Mouse (Mus musculus) embryonic facial prominence, embryonic 11.5 days (tissue): ENCODE results near the gene Arhgap11a. TPM values are rescaled to one million over a fixed set of nuclear protein-coding genes. Genes with fewer than 3 reads are reported as not detected.

ENCODE experiments used
- ATAC-seq: fragments of 200-750 bp; cut with Nextera tagmentation; replicated peaks from 2 replicates; pipeline ENCODE4 v1.8.0; 2017; ENCODE audit warnings: low read depth; ENCODE audit not compliant: insufficient number of reproducible peaks, low FRiP score, low TSS enrichment
- DNase-seq: peaks from one replicate; pipeline ENCODE4 v3.0.0-alpha.2; 2015; ENCODE audit warnings: low spot score
- H3K27ac ChIP-seq: fragments of 300-500 bp; sonication (generic); replicated peaks from 2 replicates; pipeline ENCODE4 v1.5.1; 2014; ENCODE audit warnings: mild to moderate bottlenecking, low read depth, low read length, control low read depth
- H3K27me3 ChIP-seq: fragments of 300-500 bp; sonication (generic); 2 replicates; pipeline ENCODE4 v1.6.1; 2014; ENCODE audit warnings: mild to moderate bottlenecking, low read length, moderate library complexity, mixed read lengths; ENCODE audit not compliant: control insufficient read depth, insufficient read depth
- H3K36me3 ChIP-seq: fragments of 300-500 bp; sonication (generic); replicated peaks from 2 replicates; pipeline ENCODE4 v1.6.1; 2014; ENCODE audit warnings: low read depth, mild to moderate bottlenecking, low read length, moderate library complexity, mixed read lengths; ENCODE audit not compliant: control insufficient read depth, insufficient read depth
- H3K4me1 ChIP-seq: fragments of 300-500 bp; sonication (generic); 2 replicates; pipeline ENCODE4 v1.6.1; 2014; ENCODE audit warnings: low read length, mixed read lengths; ENCODE audit not compliant: control insufficient read depth, insufficient read depth
- H3K4me2 ChIP-seq: fragments of 300-500 bp; sonication (generic); 2 replicates; pipeline ENCODE4 v1.6.1; 2014; ENCODE audit warnings: low read depth, mild to moderate bottlenecking, control low read depth, low read length, moderate library complexity
- H3K4me3 ChIP-seq: fragments of 300-500 bp; sonication (generic); 2 replicates; pipeline ENCODE4 v1.5.1; 2014; ENCODE audit warnings: low read depth, low read length, control low read depth
- H3K9ac ChIP-seq: fragments of 300-500 bp; sonication (generic); replicated peaks from 2 replicates; pipeline ENCODE4 v1.6.1; 2014; ENCODE audit warnings: mild to moderate bottlenecking, control low read depth, low read length
- H3K9me3 ChIP-seq: fragments of 300-500 bp; sonication (generic); replicated peaks from 2 replicates; pipeline ENCODE4 v1.6.1; 2016; ENCODE audit warnings: mild to moderate bottlenecking, low read length, inconsistent platforms, mixed read lengths; ENCODE audit not compliant: control insufficient read depth
- WGBS: fragments of 180-500 bp; shearing (Covaris S2); extraction: QIAGEN DNeasy Blood & Tissue Kit; methylation state at CpG from one replicate; pipeline ENCODE4 v1.1.7; 2014; 5-methylcytosine and 5-hydroxymethylcytosine counted together
- polyA plus RNA-seq: library from polyadenylated mRNA; unstranded; fragments of >200 nt; fragmentation: Nextera tagmentation; extraction: Ambion mirVana; gene quantifications from 2 replicates; pipeline ENCODE4 v1.2.1, GENCODE M21; 2014

Gene Arhgap11a
- polyA plus RNA-seq, 1 experiment from 2014 or later: 7.9 TPM

DNA sequence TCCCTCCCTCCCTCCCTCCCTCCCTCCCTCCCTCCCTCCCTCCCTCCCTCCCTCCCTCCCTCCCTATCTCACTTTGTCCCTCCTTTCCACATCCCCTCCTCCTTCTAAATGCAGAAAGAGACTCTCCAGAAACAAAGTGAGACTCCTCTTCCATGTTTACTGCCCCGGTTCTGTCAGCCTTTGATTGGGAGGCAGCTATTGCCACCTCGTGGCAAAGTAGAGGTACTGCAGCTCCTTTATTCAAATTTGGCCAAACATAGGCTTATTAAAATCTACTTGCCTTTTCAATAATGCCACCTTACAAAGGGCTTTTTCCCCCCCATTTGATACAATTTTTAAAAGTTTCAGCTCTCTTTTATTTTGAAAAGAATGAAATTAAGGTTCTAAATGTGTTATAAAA, 24.6 kb downstream of the Arhgap11a start:
- ATAC-seq: no peak
- Histone ChIP-seq H3K9me3 (no peaks in the 10 kb centered on the region), H3K36me3 (no peaks in the 10 kb centered on the region), H3K27me3 (no peaks in the 10 kb centered on the region), H3K9ac (no peak overlapping the region), H3K4me3 (no peak overlapping the region), H3K4me1 (no peaks in the 10 kb centered on the region; the same call in 1 of the 2 replicates), H3K4me2 (no peak overlapping the region), H3K27ac (no peak overlapping the region)
- 2% methylated on average over 2 of the region's 2 CpGs for WGBS
- peak; percentile 77 for DNase-seq

DNA sequence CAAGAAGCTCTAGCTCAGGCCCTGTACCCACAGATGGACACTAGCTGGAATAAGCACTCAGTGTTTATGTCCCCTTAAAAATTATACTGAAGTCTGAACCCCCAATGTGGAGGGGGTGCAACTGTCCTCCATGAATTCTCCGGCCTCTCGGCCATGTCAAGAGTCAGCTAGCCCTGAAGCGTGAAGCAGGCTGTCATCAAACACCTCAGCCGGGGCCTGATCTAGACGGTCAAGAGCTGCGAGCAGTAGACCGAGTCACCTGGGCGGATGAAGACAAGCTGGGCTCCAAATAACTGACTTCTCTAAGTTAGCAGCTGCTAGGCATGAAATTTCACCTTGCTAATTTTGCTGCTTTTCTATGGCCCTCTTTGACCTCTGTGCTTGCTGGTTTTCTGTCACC, 26.1 kb downstream of the Arhgap11a start:
- Histone ChIP-seq H3K36me3 (no peaks in the 10 kb centered on the region), H3K27ac (no peak overlapping the region), H3K4me3 (no peak overlapping the region), H3K27me3 (no peaks in the 10 kb centered on the region), H3K4me1 (no peaks in the 10 kb centered on the region), H3K9ac (no peak overlapping the region), H3K4me2 (no peak overlapping the region), H3K9me3 (no peaks in the 10 kb centered on the region)
- ATAC-seq (no peak), DNase-seq (no peak)
- WGBS: 88% methylated on average over 8 of the region's 8 CpGs

DNA sequence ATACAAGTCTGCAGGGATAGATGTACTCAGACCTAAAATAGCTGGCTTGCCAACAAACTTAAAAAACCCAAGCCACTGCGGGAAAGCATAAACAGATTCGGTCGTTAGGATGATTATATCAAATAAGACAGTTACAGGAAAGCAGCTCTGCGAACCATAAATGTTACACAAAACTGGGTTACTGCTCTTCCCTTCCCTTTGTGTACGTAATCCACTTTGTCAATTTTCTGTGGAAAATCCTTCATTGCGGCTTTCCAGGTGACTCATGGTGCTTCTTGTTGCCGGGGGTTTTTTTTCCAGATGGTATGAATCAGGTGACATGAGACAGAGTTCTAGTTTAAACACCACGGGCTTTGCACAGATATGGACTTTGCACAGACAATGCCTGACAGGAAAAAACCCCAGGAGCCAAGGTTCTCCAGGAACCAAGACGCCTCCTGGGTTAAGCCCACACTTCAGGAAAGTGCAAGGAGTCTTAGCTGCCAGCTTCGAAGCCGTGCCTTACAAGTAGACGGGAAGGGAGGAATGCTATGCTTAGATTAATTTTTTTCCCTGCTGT, 27.2 kb downstream of the Arhgap11a start:
- ATAC-seq: no peak

DNA sequence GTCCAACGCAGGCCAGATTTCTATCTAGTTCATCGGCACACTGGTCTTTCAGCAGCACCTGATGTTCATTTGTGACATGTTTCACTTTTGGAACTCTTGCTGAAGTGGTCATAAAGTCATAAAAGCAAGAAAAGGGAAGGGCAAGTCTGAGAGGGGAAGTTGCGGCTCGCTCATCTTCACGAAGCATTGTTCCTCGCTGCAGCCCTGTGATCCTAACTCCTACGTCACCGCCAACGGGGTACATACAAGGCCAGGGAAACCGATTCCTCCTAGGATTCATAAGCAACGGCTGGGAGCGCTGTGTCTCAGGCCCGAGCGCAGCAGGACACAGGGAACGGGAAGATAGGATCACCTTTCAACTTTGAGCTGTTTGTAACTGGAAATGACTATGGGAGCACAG, 28.3 kb downstream of the Arhgap11a start:
- WGBS: 93% methylated on average over 15 of the region's 15 CpGs
- no peak overlapping the region for H3K27ac ChIP-seq
- no peak overlapping the region for H3K4me3 ChIP-seq
- no peaks in the 10 kb centered on the region for H3K9me3 ChIP-seq
- H3K9ac ChIP-seq: no peak overlapping the region
- no peaks in the 10 kb centered on the region for H3K36me3 ChIP-seq
- ATAC-seq: no peak
- H3K27me3 ChIP-seq: no peaks in the 10 kb centered on the region
- no peaks in the 10 kb centered on the region for H3K4me1 ChIP-seq
- DNase-seq: no peak
- H3K4me2 ChIP-seq: no peak overlapping the region

More for the DNA sequence above, 27.2 kb downstream of the Arhgap11a start:
- WGBS: 70% methylated on average over 12 of the region's 12 CpGs
- Histone ChIP-seq H3K4me2 (no peak overlapping the region), H3K27ac (no peak overlapping the region), H3K27me3 (no peaks in the 10 kb centered on the region), H3K36me3 (no peaks in the 10 kb centered on the region), H3K4me3 (no peak overlapping the region), H3K9ac (no peak overlapping the region), H3K9me3 (no peaks in the 10 kb centered on the region), H3K4me1 (no peaks in the 10 kb centered on the region)
- peak; percentile 13 for DNase-seq

DNA sequence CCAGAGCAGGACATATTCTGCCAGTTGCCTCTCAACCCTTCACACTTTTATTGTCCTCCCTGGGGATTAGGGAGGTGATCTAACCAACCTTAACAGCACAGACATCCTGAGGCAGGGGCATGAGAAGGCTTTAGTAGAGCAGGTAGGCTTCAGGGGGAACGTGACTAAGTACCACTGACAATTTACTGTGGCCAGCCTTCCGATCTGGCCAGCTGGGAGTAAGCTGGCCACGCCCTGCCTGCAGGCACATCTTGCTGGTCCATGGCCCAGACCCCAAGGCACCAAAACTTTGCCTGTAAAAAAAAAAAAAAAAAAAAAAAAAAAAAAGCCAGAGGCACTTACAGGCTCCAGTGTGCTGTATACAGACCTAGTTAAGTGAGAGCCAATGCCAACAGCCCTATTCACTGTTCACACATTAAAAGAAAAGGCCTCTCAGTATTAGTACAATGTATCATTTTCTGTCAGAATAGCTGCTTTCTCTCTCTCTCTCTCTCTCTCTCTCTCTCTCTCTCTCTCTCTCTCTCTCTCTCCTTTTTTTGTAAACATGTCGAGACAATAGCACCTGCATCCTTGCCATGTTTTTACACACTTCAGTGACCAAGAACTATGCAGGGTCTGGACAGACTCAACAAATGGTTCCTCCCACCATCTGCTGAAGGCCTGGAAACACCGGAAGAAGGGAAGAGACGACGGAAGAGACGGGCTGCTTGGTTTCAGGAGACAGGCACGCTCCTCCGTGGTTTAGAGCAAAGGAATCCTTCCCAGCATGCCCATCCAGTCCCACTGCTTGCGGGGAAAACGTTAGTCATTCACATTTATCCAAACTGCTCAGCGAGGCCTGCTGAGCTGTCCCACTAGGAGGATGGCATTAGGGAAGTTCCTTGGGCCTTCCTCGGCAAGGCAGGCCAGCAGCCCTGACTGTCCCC, 30.5 kb downstream of the Arhgap11a start:
- no peak overlapping the region for H3K4me3 ChIP-seq
- H3K27ac ChIP-seq: no peak overlapping the region
- H3K36me3 ChIP-seq: no peaks in the 10 kb centered on the region
- ATAC-seq: no peak
- no peaks in the 10 kb centered on the region for H3K9me3 ChIP-seq
- WGBS: 67% methylated on average over 14 of the region's 14 CpGs
- H3K4me2 ChIP-seq: no peak overlapping the region
- H3K4me1 ChIP-seq: no peaks in the 10 kb centered on the region
- no peak overlapping the region for H3K9ac ChIP-seq
- H3K27me3 ChIP-seq: no peaks in the 10 kb centered on the region
- DNase-seq: no peak

DNA sequence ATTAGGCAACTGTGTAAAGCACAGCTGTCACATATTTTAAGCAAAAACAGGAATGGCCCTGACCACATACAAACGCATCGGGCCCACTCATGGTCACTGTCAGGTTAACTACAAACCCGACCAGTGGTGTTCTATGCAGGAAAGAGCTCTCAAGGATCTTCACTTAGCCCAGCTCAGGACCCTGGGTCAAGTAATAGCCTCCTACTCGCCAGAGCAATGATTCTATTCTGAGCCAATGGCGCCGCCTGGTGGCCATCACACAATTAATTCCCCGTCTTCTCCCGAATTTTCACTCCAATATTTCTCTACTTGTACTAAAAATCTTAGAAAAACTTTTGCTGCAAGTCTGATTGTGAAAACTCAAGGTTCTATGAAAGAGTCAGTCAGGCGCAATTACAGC, 40.8 kb downstream of the Arhgap11a start:
- H3K27ac ChIP-seq: no peak overlapping the region
- H3K27me3 ChIP-seq: no peaks in the 10 kb centered on the region
- no peak overlapping the region for H3K4me3 ChIP-seq
- H3K9ac ChIP-seq: no peak overlapping the region
- no peaks in the 10 kb centered on the region for H3K9me3 ChIP-seq
- no peak overlapping the region for H3K4me2 ChIP-seq
- ATAC-seq (no peak), DNase-seq (peak; percentile 79)
- WGBS: 21% methylated on average over 9 of the region's 9 CpGs
- H3K4me1 ChIP-seq: no peaks in the 10 kb centered on the region
- H3K36me3 ChIP-seq: no peaks in the 10 kb centered on the region

DNA sequence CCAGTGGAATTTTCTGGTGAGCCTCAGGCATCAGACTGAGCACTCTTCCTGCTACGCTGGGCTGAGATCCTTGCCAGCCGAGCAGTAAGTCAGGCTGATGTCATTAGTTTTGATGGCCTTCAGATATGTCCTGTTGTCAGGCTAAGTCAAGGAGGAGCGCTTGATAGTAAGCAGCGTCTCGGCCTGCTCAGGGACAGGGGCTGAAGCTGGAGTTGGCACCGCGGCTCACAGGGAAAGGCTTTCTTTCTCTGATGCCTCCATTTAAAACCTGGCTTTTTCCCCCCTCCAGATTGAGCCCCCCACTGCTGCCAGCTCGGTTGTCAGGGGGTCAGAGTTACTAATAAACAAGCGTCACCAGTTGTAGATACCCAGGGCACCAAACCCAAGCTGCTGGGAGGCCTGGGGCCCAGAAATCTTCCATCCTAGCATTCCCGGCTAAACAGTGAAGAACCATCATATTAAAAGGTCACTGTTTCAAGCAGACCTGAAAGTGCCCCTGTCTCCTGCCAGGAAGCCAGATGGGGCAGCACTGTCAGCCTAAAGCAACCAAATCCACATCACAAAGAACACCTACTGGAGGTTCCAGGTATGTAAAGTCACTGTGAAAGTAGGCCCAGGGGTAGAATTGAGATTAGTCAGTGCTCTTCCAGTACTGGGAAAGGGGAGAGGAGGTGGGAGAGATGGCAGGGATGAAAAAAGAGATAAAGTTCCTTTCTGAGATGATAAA, 41.4 kb downstream of the Arhgap11a start:
- ATAC-seq: 0 out of 2 replicates have a peak, but pooled peaks have one; percentile 56
- Histone ChIP-seq H3K27me3 (no peaks in the 10 kb centered on the region), H3K4me1 (no peaks in the 10 kb centered on the region), H3K27ac (no peak overlapping the region), H3K9ac (no peak overlapping the region), H3K4me3 (no peak overlapping the region), H3K4me2 (no peak overlapping the region), H3K36me3 (no peaks in the 10 kb centered on the region), H3K9me3 (no peaks in the 10 kb centered on the region)
- WGBS: 49% methylated on average over 10 of the region's 10 CpGs
- DNase-seq: no peak

DNA sequence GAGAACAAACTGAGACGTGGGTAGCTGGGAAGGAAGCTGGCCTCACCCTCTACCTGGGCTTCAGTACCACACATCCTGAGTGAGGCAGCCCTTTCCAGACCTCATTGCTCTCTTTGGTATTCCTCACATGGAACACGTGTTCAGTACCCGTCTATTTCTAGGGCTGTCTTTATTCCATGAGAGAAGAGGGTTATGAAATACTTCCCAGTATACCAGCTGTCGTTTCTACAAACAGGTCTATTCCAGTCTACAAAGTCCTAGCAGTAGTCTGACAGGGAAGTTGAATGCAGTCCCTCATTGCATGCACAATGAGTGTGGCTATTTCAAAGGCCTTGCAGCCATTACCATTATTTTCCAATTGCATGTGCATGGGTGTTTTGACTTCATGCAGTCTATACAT, 42.7 kb downstream of the Arhgap11a start:
- no peak overlapping the region for H3K4me3 ChIP-seq
- ATAC-seq (no peak), DNase-seq (no peak)
- H3K36me3 ChIP-seq: no peaks in the 10 kb centered on the region
- no peaks in the 10 kb centered on the region for H3K9me3 ChIP-seq
- no peaks in the 10 kb centered on the region for H3K4me1 ChIP-seq
- no peak overlapping the region for H3K9ac ChIP-seq
- H3K27me3 ChIP-seq: no peaks in the 10 kb centered on the region
- no peak overlapping the region for H3K4me2 ChIP-seq
- 85% methylated on average over 4 of the region's 4 CpGs for WGBS
- H3K27ac ChIP-seq: no peak overlapping the region
